Mouse (Mus musculus) ovary, postnatal 10 days (tissue): Measurements from ENCODE around the gene Mmp15.
A peak's percentile ranks its signal among the peaks of the same experiment; 100 is the strongest.

Experiments
- DNase-seq: peaks from one replicate; pipeline ENCODE4 v3.0.0; 2022; ENCODE audit warnings: low spot score

The Mmp15 gene

GRCm38 (mm10) chr8:95352151-95352870, at the start of gene Mmp15:
Gene Mmp15, plus strand, starts transcription at chr8:95352268.
- DNase-seq = peak; percentile 62

GRCm38 (mm10) chr8:95302410-95302809, 49.7 kb upstream of the Mmp15 start:
- no peak for DNase-seq

- DNase-seq = no peak
Observed at GRCm38 (mm10) chr8:95305526-95305925, 46.5 kb upstream of the Mmp15 start.

- DNase-seq = no peak
Observed at GRCm38 (mm10) chr8:95306431-95306830, 45.6 kb upstream of the Mmp15 start, which contains the start of gene Cngb1. Gene Cngb1, minus strand, starts transcription at chr8:95306585.

- no peak for DNase-seq
Observed at GRCm38 (mm10) chr8:95310342-95310970, 41.6 kb upstream of the Mmp15 start, which contains the start of gene Tepp. Gene Tepp, plus strand, starts transcription at chr8:95310566.

GRCm38 (mm10) chr8:95312836-95313235, 39.2 kb upstream of the Mmp15 start:
- DNase-seq = no peak

GRCm38 (mm10) chr8:95313857-95314256, 38.2 kb upstream of the Mmp15 start:
- no peak for DNase-seq

GRCm38 (mm10) chr8:95314707-95315106, 37.4 kb upstream of the Mmp15 start:
- DNase-seq = no peak

GRCm38 (mm10) chr8:95315350-95315749, 36.7 kb upstream of the Mmp15 start:
- DNase-seq = no peak

- no peak for DNase-seq
Observed at GRCm38 (mm10) chr8:95320224-95321139, 31.6 kb upstream of the Mmp15 start.

GRCm38 (mm10) chr8:95323201-95323600, 28.9 kb upstream of the Mmp15 start:
- no peak for DNase-seq

- no peak for DNase-seq
Observed at GRCm38 (mm10) chr8:95324646-95325045, 27.4 kb upstream of the Mmp15 start.

GRCm38 (mm10) chr8:95326822-95327221, 25.2 kb upstream of the Mmp15 start:
- no peak for DNase-seq

GRCm38 (mm10) chr8:95327866-95328465, 24.1 kb upstream of the Mmp15 start:
- no peak for DNase-seq

GRCm38 (mm10) chr8:95330367-95330766, 21.7 kb upstream of the Mmp15 start:
- no peak for DNase-seq

- no peak for DNase-seq
Observed at GRCm38 (mm10) chr8:95331156-95331719, 20.8 kb upstream of the Mmp15 start.

GRCm38 (mm10) chr8:95331720-95332436, 20.2 kb upstream of the Mmp15 start, which contains the start of the genes Zfp319 and Usb1:
Gene Zfp319, minus strand, starts transcription at chr8:95331950.
Gene Usb1, plus strand, starts transcription at chr8:95332284.
- peak; percentile 91 for DNase-seq

GRCm38 (mm10) chr8:95332437-95333199, 19.4 kb upstream of the Mmp15 start:
- DNase-seq = no peak

GRCm38 (mm10) chr8:95335706-95336105, 16.4 kb upstream of the Mmp15 start:
- DNase-seq = no peak

GRCm38 (mm10) chr8:95336363-95336762, 15.7 kb upstream of the Mmp15 start:
- DNase-seq = no peak
